Mouse (Mus musculus): Measurements from ENCODE around the gene BC035044.
"Not testable (repeated sequence)": the region's sequence is repeated elsewhere in the genome, so short reads cannot be mapped to it uniquely, and the experiment has no call there.

Gene BC035044

GRCm38 (mm10) chr6:128890948-128891355, at the start of gene BC035044:
Gene BC035044 (minus strand): TSS chr6:128891126.
- no peak for DNase-seq (ENCODE audit: low spot score)

- DNase-seq (ENCODE audit: low spot score): not testable (repeated sequence)
Measured at GRCm38 (mm10) chr6:128935889-128936665, 45.2 kb upstream of the BC035044 start.

GRCm38 (mm10) chr6:128934081-128934480, 43.2 kb upstream of the BC035044 start, which contains the start of gene Clec2g:
Gene Clec2g (plus strand): TSS chr6:128934381.
- not testable (repeated sequence) for DNase-seq (ENCODE audit: low spot score)

- peak; percentile 7 for DNase-seq (ENCODE audit: low spot score)
Measured at GRCm38 (mm10) chr6:128933050-128933449, 42.1 kb upstream of the BC035044 start.

- no peak for DNase-seq (ENCODE audit: low spot score)
Measured at GRCm38 (mm10) chr6:128917322-128917721, 26.4 kb upstream of the BC035044 start.

GRCm38 (mm10) chr6:128913598-128914254, 22.8 kb upstream of the BC035044 start:
- DNase-seq (ENCODE audit: low spot score): no peak

GRCm38 (mm10) chr6:128900796-128901552, 10.0 kb upstream of the BC035044 start:
- DNase-seq (ENCODE audit: low spot score): not testable (repeated sequence)

GRCm38 (mm10) chr6:128900044-128900443, 9.1 kb upstream of the BC035044 start:
- no peak for DNase-seq (ENCODE audit: low spot score)

- no peak for DNase-seq (ENCODE audit: low spot score)
Measured at GRCm38 (mm10) chr6:128895404-128896001, 4.6 kb upstream of the BC035044 start.

GRCm38 (mm10) chr6:128888834-128889233, 2.1 kb downstream of the BC035044 start:
- DNase-seq (ENCODE audit: low spot score): no peak

GRCm38 (mm10) chr6:128887091-128887790, 3.7 kb downstream of the BC035044 start, which contains the start of gene Clec2i:
Gene Clec2i (plus strand): TSS chr6:128887588.
- not testable (repeated sequence) for DNase-seq (ENCODE audit: low spot score)

GRCm38 (mm10) chr6:128871910-128872610, 18.9 kb downstream of the BC035044 start:
- no peak for DNase-seq (ENCODE audit: low spot score)

- DNase-seq (ENCODE audit: low spot score): no peak
Measured at GRCm38 (mm10) chr6:128868861-128869260, 22.1 kb downstream of the BC035044 start.

- no peak for DNase-seq (ENCODE audit: low spot score)
Measured at GRCm38 (mm10) chr6:128857976-128858375, 33.0 kb downstream of the BC035044 start.

GRCm38 (mm10) chr6:128856250-128856649, 34.7 kb downstream of the BC035044 start:
- no peak for DNase-seq (ENCODE audit: low spot score)

- DNase-seq (ENCODE audit: low spot score): no peak
Measured at GRCm38 (mm10) chr6:128855477-128855876, 35.4 kb downstream of the BC035044 start.

- DNase-seq (ENCODE audit: low spot score): no peak
Measured at GRCm38 (mm10) chr6:128854895-128855294, 36.0 kb downstream of the BC035044 start.

- DNase-seq (ENCODE audit: low spot score): peak; percentile 90
Measured at GRCm38 (mm10) chr6:128854024-128854820, 36.7 kb downstream of the BC035044 start.

GRCm38 (mm10) chr6:128852766-128853165, 38.2 kb downstream of the BC035044 start:
- no peak for DNase-seq (ENCODE audit: low spot score)

GRCm38 (mm10) chr6:128851151-128851550, 39.8 kb downstream of the BC035044 start:
- DNase-seq (ENCODE audit: low spot score): no peak
